Mouse (Mus musculus) retina, postnatal 1 day (tissue): ENCODE measurements around the gene Cit.

Experiments used
- DNase-seq: peaks from one replicate; pipeline ENCODE4 v3.0.0-alpha.2; 2012

Gene Cit

DNA sequence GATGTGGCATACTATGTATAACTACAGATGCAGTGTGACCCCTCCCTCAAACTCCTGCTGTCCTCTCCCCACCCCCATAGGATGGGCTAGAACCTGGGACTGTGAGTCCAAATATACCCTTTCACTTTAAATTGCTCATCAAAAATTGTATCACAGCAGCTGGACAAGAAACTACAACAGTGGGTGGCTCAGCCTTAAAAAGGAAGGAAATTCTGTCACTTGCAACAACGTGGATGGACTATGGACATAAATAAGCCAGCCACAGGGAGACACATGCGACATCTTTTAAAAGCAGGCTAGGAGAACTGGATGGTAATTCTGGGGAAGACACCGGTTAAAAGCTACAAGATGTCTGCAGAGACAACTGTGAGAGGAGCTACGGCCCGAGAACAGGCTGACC, 171.5 kb downstream of the Cit start:
- DNase-seq: no peak

DNA sequence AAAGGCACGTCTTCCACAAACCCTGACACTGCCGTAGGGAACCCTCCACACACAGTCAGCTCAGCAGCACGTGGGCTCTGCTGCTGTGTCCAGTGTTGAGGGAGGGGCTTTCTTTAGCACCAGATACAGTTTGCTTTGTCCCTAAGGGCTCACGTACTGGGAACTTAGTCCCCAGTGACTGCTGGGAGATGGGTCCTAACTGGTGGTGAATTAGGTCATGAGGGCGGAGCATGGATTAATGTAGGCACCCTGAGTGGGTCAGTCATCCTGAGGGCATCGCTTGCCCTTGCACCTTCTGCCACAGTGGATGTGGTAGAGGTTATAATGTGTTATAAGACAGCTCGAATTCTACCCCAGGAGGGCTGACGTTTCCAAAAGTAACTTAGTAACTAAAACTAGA, 172.3 kb downstream of the Cit start:
- DNase-seq: peak; percentile 60

DNA sequence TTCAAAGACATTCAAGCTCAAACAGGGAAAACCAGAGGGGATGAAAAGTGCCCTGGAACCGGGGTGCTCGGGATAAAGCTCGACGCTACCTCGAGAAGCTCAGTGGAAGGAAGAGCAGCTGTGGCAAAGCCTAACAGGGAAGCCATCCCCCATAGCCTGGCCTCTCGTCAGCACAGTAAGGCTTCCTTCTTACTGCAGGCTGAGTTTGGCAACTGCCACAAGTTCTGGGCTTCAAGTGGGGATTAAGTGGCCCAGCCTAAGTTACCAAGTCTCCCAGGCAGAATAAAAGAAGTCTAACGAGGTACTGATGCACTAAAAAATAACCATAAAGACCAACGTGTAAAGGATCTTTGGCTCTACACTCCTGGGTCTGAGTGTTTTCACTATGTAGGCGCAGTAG, 173.1 kb downstream of the Cit start:
- DNase-seq: no peak

DNA sequence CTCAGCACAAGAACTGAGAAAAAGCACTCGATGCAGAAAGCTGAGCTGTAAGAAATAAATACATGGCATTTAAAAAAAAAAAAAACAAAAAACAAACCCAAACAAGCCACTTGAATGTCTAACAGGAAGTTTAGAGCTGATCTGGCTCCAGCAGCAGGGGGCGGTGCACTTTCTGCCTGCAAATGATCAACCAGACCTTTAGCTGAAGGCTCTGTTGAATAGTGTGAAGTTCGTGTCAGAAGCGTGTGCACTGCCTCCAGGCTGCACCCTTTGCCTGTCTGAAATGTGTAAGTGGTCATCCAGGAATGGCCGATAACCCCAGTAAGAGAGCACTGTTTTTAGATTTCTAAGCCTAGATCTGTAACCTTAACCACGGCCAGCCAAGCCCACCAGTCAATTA, 173.7 kb downstream of the Cit start:
- DNase-seq: no peak

- DNase-seq: no peak
Observed at GRCm38 (mm10) chr5:116019371-116019770, 174.3 kb downstream of the Cit start.

DNA sequence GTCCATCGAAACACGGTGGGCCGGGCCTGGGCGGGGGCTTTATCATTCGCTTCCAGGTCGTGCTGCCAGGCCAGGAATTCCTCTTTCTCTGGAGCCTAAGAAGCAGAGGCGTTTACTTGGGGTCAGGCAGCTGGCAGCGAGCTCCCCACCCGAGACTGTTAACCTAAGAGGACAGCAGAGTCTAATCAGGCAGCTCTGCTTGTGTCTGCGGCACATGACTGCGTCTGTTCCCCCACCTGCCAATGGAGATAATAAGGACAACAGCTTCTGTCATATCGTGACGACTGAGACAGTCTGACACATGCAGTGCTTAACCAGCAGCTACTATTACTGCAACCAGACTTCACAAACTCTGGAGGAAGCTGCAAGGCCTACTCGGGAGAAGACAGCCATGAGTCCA, 176.5 kb downstream of the Cit start:
- no peak for DNase-seq

- no peak for DNase-seq
Observed at GRCm38 (mm10) chr5:116022131-116022530, 177.1 kb downstream of the Cit start.

GRCm38 (mm10) chr5:116022658-116023200, 177.7 kb downstream of the Cit start:
- DNase-seq: no peak

- DNase-seq: peak; percentile 33
Observed at GRCm38 (mm10) chr5:116023251-116023661, 178.2 kb downstream of the Cit start.

DNA sequence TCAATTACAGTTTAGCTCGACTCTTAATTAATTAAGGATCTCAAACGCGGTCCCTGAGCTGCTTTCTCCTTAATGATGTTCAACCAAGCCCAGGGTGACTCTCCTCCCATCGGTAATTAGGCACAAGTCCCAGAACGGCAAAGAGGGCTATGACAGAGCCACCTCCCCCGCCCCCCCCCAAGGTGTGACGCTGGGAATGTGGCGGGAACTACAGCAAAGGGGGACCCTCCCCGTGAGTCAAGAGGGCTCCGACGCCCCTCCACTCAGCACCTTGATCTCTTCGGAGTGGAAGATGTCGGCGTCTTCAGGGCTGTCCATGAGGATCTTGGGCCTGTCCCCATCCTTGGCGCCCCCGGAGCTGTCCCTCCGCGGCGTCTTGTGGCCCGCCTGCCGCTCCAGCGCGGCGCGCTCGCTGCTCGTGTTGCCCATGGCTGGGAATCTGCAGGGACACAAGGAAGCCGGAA, 178.8 kb downstream of the Cit start:
- DNase-seq: peak; percentile 65

GRCm38 (mm10) chr5:116024327-116024739, 179.3 kb downstream of the Cit start, which contains the start of gene Prkab1:
Gene Prkab1 (minus strand): TSS chr5:116024508.
- peak; percentile 98 for DNase-seq

DNA sequence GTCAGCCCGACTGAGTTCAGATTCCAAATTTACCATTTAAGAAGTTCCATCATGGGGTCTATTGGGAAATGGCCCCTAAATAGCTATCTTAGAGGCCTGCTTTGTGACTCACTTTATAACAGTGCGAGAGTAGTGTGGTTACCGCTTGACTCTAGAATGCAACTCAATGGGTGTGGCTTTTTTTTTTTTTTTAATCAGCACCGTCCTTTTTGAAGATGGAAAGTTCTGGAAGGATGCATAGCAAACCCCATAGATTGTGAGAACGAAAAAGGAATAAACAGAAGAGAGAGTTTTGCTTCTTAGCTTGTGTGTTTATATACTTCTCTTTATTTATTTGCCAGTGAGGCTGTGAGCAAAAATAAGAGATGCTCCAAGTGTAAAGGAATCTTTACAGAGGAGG, 181.0 kb downstream of the Cit start:
- DNase-seq: no peak

GRCm38 (mm10) chr5:116026561-116026960, 181.5 kb downstream of the Cit start:
- no peak for DNase-seq

DNA sequence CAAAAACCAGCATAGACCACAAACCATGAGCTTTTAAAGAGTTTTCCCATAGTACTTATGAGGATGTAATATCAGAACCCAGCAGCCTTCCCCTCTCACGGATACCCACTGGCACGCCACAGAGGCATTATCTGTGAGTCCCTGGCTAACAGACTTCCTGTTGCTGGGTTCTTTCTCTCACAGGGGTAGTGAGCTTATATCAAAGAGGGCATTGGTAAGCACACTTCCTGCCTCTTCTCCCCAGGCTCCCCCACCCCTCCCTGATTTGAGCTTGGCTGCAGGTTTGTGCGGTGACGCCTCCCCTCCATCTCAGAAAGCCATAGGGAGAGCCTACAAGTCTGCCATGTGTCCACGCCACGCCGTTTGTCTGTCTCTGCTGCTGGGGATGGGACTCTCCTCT, 184.0 kb downstream of the Cit start:
- no peak for DNase-seq

GRCm38 (mm10) chr5:116030566-116031189, 185.6 kb downstream of the Cit start:
- DNase-seq: no peak

DNA sequence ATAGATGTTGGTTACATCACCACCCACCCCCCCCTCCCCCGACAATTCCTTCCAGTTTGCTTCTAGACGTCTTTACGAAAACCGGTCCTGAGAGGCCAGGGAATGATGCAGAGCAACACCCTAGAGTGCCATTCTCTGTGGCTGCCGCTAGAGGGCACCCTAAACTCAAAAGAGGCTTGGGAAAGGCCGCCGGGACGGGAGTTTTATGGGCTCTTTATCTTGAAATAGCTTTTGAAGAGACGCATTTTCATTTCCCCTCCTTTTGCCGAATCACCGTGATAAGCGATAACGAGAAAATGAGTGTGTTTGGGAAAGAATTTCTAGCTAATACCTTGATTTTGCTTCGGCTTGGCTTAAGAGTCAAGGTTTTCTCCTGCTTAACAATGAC, 186.1 kb downstream of the Cit start:
- peak; percentile 83 for DNase-seq

DNA sequence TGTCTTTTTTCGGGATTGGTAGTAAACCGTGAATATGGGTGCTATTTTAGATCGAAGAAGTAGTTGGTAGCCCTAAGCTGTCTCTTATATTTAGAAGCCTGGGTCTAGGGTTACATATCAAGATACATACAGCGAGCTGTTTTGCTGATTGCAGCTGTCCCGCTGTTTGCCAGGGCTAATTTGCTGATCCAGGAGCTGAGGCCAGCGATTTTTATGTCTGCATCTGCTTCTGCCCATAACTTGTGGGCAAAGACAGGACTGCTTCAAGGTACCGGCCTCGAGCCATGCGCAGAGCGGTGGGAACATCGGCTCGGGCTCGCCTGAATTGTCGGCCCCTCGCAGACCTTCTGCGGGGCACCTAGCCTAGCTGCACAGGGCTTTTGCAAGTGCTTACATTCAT, 191.4 kb downstream of the Cit start:
- DNase-seq: no peak

- no peak for DNase-seq
Observed at GRCm38 (mm10) chr5:116037731-116038130, 192.7 kb downstream of the Cit start.

DNA sequence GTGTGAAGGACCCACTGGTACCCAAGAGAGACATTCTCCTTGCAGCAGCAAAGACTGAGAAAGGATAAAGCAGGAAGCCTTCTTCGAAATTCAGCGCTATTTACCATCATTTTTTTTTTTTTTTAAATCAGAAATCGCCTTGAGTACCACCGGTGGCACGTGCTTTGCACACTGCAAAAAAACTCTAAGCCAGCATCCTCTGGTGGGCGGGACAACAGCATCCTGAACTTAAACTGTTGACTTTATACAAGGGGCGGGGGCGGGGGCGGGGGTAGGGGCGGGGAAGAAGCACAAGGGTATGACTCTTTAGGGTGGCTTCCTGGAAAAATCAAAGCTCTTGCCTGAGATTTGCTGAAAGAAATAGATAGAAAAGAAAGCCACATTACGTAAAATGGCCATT, 194.6 kb downstream of the Cit start:
- no peak for DNase-seq

DNA sequence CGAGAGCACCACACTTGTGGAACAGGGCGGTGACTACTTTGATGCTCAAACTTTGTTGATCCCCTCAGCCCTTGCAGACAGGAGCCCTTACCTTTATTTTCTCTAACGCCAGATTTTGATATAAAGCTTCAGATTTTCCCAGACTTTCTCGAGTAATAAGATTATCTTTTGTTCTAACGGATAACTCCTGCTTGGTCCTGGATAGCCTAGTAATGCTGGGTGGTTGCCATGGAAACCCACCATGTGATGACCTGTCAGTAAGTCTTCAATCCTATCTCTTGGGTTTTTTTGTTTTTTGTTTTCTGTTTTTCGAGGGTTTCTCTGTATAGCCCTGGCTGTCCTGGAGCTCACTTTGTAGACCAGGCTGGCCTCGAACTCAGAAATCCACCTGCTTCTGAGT, 197.2 kb downstream of the Cit start:
- no peak for DNase-seq

- DNase-seq: no peak
Observed at GRCm38 (mm10) chr5:116045581-116045980, 200.5 kb downstream of the Cit start.

DNA sequence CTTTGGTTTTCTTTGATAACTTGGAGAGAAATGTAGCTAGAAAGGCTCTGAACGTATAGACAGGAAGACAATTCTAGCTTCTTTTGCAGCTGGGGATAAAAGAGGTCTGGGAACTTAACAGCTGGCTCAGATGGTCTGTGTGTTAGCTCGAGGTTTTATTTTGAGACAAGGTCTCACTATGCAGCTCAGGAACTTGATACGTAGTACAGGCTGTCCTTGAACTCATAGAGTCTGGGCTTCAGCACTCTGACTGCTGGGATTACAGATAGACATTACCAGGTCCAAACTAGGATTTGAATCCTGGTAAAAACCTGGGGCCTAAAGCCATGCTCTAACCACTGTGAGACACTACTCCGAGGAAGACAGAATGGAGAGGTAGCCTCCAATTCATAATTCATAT, 201.2 kb downstream of the Cit start:
- DNase-seq: no peak

- DNase-seq: no peak
Observed at GRCm38 (mm10) chr5:116048321-116048720, 203.2 kb downstream of the Cit start.

DNA sequence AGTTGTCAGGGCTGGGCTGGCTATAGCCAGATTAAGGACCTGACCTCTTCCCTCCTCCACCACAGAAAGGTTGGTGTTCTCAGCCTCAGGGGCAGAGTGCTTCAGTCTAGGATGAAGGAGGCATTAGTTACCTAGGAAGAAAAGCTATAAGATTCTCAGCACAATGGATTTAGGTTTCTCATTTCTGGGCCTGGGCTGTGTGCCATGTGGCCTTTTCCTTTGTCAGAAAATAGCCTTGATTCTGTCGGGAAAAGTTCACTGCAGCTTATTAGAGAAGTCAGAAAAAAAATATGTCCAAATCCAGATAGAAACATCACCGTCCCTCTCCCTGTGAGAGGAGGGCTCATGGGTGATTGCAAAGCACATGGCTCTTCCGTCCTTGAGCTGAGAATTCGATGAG, 204.7 kb downstream of the Cit start:
- DNase-seq: no peak

GRCm38 (mm10) chr5:116052171-116052570, 207.1 kb downstream of the Cit start:
- DNase-seq: no peak
